Mouse (Mus musculus) adrenal gland, postnatal 14 days (tissue): ENCODE measurements around the gene Ncor1. TPM values are rescaled to one million over a fixed set of nuclear protein-coding genes. Genes with fewer than 3 reads are reported as not detected.
"Not testable (repeated sequence)": the region's sequence is repeated elsewhere in the genome, so short reads cannot be mapped to it uniquely, and the experiment has no call there.

Experiments used
- DNase-seq: peaks from one replicate; pipeline ENCODE4 v3.0.0; 2021; ENCODE audit warnings: mixed read lengths
- long read RNA-seq, 2 experiments: library from polyadenylated mRNA; stranded (forward); transcript quantifications; one replicate each; pipeline ENCODE4 v2.0.0; 2021
- total RNA-seq: library from RNA; stranded (reverse); gene quantifications from 2 replicates; pipeline ENCODE4 v1.2.3, GENCODE M21; 2021

The Ncor1 gene
- 197 and 214 TPM in 2 replicates for total RNA-seq
- long read RNA-seq, experiment 1, partial matches to known transcripts: 7 of 26 reads
- long read RNA-seq, experiment 1, other reads (novel, unspliced or antisense): 16 of 26 reads
- long read RNA-seq, experiment 2, partial matches to known transcripts: 5 of 14 reads
- long read RNA-seq, experiment 2, other reads (novel, unspliced or antisense): 6 of 14 reads

GRCm38 (mm10) chr11:62458276-62458724, at the start of gene Ncor1, which contains the start of gene Pigl:
Gene Ncor1 (minus strand): TSS chr11:62458541.
Gene Pigl (plus strand): TSS chr11:62458460.
- peak; percentile 92 for DNase-seq

- DNase-seq: no peak
These were observed 49.3 kb upstream of the Ncor1 start for GRCm38 (mm10) chr11:62507683-62508082.

- no peak for DNase-seq
These were observed 42.2 kb upstream of the Ncor1 start for GRCm38 (mm10) chr11:62500529-62500928.

- no peak for DNase-seq
These were observed 40.5 kb upstream of the Ncor1 start for GRCm38 (mm10) chr11:62498802-62499201.

GRCm38 (mm10) chr11:62497181-62497580, 38.8 kb upstream of the Ncor1 start:
- DNase-seq: no peak

- DNase-seq: peak; percentile 73
These were observed 37.9 kb upstream of the Ncor1 start for GRCm38 (mm10) chr11:62496151-62496715.

- DNase-seq: peak; percentile 69
These were observed 37.0 kb upstream of the Ncor1 start for GRCm38 (mm10) chr11:62495276-62495801.

- peak; percentile 75 for DNase-seq
These were observed 36.5 kb upstream of the Ncor1 start for GRCm38 (mm10) chr11:62494754-62495275.

- no peak for DNase-seq
These were observed 35.4 kb upstream of the Ncor1 start for GRCm38 (mm10) chr11:62493701-62494100.

- DNase-seq: no peak
These were observed 29.4 kb upstream of the Ncor1 start for GRCm38 (mm10) chr11:62487540-62488350.

- DNase-seq: no peak
These were observed 28.6 kb upstream of the Ncor1 start for GRCm38 (mm10) chr11:62486949-62487348.

- no peak for DNase-seq
These were observed 21.2 kb upstream of the Ncor1 start for GRCm38 (mm10) chr11:62479581-62479980.

GRCm38 (mm10) chr11:62478931-62479330, 20.6 kb upstream of the Ncor1 start:
- DNase-seq: peak; percentile 55

- DNase-seq: peak; percentile 72
These were observed 17.8 kb upstream of the Ncor1 start for GRCm38 (mm10) chr11:62476156-62476555.

- DNase-seq: no peak
These were observed 15.2 kb upstream of the Ncor1 start for GRCm38 (mm10) chr11:62473516-62473915.

GRCm38 (mm10) chr11:62470451-62470850, 12.1 kb upstream of the Ncor1 start:
- DNase-seq: no peak

GRCm38 (mm10) chr11:62467289-62467688, 8.9 kb upstream of the Ncor1 start:
- not testable (repeated sequence) for DNase-seq

GRCm38 (mm10) chr11:62466546-62466945, 8.2 kb upstream of the Ncor1 start:
- no peak for DNase-seq

- no peak for DNase-seq
These were observed 7.5 kb upstream of the Ncor1 start for GRCm38 (mm10) chr11:62465849-62466248.

GRCm38 (mm10) chr11:62464696-62465095, 6.4 kb upstream of the Ncor1 start:
- DNase-seq: no peak

- DNase-seq: no peak
These were observed 5.0 kb upstream of the Ncor1 start for GRCm38 (mm10) chr11:62463225-62463915.

GRCm38 (mm10) chr11:62462529-62462928, 4.2 kb upstream of the Ncor1 start:
- not testable (repeated sequence) for DNase-seq
